Mouse (Mus musculus): ENCODE data around the gene Btbd9.

Btbd9 gene

DNA sequence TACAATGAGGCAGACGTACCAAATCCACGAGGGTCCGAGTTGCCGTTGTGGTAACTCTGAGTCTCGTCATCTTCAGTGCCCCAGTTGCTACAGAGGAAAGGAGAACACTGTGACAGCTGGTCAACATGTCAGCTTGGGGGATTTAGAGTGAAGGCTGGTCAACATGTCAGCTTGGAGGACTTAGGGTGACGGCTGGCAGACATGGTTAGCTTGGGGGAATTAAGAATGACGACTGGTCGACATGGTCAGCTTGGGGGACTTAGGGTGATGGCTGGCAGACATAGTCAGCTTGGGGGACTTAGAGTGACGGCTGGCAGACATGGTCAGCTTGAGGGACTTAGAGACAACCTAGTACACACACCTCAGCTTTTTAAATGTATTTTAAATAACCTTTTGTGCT is 21.5 kb upstream of the Btbd9 start:
- DNase-seq, result no peak

DNA sequence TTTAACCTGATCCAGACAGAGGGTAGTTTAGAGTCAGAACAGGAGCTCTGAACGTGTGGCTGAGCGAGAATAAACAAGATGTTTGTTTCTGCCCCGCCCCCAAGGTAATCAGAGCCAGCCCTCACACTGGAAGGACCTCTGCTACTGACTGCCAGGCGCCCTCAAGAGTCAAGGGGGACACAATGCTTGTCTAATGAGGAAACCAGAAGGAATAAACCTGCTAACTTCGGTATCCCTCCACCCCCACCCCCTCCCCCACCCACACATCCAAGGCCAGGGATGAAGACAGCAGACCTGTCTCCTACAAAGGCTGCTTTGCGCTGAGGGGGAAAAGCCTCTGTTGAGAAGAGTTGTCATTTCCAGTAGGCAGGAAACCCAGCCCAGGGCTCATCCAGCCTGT is 18.6 kb upstream of the Btbd9 start:
- DNase-seq, result no peak

DNA sequence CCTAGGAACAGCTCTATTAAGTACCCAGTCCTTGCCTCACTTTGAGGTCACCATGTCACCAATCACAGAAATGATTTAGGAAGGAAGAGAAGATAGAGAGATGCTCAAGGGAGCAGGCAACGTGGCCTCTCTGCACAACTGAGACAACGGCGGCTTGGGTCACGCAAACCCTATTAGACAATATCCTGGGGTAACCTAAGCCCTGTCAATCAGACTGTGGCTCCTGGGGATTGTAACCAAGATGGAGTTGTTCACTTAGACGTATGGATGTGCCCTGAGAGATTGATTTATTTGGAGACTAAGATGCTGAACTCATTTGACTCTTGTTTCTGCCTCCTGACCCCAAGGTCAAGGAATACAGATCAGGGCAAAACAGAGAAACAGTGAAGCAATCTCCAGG is 18.1 kb upstream of the Btbd9 start:
- DNase-seq, result no peak

DNA sequence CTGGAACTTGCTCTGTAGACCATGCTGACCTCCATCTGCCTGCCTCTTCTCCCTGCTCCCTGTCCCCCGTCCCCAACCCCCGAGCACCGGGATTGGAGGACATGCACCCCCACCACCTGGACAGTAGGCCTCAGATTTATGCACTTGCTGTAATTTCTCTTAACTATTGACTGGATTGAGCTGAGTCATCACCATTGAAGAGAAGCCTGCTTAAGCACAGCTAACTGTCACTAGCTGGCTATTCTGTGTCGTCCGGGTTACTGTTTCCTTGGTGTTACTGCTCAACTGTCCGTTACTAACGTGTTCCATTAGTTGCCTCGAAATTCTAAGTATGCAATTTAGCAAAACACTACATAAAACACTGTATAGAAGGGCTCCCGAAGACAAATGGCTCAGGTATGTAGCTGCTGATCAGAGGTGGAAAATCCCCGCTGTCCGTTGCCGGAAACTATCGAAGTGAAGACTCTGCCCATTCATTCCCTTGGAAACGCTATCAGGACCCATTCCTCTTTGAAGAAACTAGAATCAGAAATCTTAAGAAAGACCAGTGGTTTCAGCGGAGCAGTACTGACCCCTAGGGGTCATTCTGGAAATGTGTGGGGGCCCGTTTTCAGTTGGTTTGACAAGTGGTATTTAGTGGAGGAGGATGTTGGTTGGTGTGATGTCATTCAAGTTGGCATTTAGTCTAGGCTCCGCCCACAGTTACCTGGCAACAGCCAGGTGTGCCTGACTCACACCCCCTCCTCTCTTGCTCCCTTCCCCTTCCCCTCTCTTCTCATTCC is 14.3 kb upstream of the Btbd9 start:
- peak; percentile 50 for DNase-seq

DNA sequence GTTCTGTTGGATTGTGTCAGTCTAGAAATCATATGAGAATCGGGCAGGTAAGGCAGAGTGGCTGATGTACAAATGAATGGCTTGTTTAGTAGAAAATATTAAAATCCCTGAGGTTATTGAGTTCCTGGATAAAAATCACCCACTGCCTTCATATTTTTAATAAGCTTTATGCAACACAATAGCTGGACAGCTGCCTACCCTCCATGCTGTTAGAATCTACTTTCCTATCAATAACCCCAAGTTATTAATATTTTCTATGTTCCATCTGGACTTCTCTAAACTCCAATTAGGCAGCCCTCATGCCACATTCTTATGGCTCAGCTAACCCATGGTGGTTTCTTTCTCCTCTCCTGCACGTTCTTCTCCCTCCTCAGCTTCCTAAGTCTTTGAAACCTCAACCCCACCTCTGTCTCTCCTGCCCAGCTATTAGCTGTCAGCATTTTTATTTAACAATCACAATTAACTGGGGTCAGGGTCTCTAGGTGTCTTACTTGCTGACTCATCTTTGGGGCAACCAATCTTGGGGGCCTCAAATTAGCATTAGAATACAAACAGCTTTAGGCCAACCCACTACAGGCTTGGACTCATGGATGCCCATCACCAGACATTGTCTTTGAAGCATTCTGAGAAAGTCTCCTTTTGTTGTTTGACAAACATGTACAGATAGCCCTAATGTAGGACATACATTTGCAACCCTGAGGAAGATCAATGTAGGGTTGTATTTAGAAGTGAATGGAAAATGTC is 7.1 kb upstream of the Btbd9 start:
- DNase-seq, result no peak

DNA sequence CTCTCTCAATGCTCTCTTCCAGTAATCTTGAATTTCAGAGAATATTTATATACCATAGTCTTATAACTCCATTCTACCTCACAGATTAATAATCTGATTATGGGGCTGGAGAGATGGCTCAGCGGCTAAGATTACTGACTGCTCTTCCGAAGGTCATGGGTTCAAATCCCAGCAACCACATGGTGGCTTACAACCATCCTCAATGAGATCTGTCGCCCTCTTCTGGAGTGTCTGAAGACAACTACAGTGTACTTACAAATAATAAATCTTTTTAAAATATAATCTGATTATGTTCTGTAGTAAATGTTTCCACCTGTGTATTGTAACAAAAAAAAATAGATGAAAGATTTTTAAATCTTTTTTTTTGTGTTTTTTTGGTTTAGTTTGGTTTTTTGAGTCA is 6.0 kb upstream of the Btbd9 start:
- no peak for DNase-seq

DNA sequence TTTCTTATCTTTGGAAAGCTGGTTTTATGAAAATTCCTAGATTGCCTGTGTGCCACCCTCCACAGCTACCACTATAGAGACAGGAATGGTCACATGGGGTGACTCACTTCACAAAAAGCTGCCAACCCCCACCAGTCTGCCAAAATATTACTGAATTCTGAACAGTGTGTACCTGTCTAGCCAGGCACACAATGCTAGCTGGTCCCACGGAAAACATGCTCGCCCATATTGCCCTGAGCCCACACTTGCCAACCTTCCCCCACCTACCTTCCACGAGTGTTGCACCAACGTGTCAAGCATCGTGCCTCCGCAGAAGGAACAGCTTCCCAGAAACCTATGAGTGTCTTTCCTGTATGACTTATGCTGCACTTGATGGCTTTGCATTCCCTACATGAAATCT is 4.9 kb upstream of the Btbd9 start:
- DNase-seq, result no peak

DNA sequence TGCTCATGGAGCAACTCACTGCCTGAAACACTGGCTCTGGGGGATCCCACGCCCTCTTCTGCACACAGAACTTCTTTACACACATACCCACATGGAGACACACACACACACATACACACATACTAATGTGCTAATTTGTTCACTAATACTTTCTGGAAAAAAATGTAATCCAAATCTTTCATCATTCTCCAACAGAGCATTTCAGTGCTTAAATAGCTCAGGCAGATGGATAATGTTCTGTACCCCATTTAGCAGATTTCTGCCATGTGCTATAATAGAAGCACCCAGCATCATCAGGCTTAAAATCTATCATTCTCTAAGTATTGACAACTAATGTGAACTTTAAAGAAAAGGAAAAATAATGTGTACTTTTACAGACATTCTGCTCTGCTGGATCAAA is 4.5 kb upstream of the Btbd9 start:
- no peak for DNase-seq

DNA sequence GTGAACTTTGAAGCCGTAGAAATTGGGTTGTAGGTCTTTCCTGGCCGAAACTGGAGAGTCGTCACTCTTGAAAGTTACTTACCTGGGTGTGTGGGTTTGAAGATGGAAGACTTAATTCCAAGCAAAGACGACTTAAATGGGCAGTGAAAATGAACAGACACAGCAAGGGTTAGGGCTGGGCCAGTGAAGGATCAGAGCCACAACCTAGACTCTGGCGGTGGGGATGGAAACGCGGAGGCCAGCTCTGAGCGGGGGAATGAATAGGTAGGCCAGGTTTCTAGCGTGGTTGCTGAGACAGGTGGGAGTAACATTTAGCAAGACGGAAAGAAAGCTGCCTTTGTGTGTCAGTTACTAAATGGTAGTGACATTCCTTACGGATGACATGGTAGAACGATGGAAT is 658 bp upstream of the Btbd9 start:
- no peak for DNase-seq

DNA sequence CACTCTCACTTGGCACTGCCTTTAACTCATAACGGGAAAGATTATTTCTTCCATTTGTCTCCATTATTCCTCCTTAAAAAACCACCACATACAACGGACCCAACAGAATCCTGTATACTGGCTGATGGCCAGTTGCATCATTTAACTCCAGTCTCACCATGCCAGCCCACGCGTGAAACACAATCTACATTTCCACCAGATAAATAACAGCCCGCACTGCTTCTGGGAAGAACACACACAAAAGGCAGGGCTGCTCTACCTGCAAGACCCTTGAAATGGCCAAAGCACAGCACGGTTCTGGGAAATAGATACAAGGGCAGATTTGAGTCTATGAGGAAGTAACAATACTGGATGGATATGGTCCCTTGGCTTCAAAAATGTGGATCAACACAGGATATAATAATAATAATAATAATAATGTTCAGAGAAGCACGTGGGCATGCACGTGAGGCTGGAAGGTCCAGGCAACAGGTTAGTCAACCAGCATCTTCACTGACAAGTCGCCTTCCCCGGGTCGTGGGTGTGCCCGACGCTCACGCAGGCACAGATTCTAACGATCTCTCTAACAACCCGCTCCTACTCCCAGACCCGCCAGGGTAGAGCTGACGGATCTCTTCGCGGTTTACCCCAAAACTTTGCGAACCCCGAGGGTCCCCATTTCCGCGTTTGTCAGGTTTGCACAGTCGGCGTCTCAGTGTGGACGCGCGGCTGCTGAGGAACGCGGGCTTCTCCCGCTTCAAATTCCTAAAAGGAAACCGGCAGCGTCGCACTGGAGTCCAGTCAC is 975 bp downstream of the Btbd9 start:
- no peak for DNase-seq

DNA sequence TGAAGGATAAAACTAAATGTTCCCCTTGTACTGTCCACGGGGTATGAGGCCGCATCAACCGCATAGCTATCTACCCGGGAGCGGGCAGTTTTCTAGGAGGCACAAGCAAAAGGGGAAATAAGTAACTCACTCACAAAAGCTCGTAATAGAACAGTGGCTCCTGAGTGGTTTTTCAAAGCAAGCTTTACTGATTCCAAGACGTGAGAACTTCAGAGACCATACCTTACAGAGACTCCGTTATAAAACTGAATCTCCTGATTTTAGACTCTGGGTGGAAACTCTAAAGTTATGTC is 1.6 kb downstream of the Btbd9 start:
- no peak for DNase-seq

DNA sequence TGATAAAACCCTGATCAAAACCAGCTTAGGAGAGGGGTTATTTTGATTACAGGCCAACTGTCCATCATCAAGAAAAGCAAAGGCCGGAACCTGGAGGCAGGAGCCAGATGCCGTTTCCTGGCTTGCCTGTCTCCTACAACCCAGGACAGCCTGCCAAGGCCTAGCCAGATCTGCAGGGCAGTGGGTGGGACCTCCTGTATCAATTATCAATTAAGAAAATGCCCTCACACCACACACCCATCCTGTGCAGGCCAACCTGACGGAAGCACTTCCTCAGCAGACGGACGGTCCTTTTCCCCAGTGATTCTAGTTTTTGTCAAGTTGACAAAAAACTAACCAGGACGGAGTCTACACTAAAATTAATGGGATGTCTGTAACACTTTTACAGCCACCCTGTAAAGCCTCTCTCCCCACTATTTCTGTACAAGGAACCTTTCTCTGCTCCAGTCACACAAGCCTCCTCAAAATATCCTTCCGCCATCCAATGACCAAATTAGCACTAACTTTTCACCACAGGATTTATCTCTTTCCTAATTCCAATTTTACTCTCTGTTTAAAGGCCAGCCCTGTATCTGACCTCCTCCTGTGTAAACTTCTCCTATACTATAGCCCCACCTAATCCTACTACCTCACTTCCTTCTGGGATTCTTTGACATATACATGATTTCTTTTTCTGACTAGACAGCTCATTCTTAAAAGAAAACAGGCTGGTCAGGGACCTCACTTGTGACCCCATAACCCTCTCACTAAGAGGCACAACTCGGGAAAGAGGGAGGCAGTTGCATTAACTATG is 2.1 kb downstream of the Btbd9 start:
- no peak for DNase-seq

DNA sequence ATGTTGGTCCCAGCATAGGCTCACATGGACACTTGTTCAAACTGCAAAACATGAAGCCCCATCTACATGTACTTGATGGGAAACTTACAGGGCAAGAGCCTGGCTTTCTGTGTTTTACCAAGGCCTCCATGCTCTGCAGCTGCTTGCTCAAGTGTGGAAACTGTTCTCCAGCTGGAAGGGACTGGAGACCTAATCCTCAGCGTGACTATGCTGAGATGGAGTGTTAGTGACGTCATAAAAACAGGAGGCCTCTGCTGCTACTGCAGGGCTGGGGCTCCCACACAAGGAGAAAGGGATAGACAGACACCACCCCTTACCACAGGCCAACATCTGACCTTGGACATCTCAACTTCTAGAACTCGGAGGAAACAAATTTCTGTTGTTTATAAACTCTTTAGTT is 5.3 kb downstream of the Btbd9 start:
- no peak for DNase-seq

DNA sequence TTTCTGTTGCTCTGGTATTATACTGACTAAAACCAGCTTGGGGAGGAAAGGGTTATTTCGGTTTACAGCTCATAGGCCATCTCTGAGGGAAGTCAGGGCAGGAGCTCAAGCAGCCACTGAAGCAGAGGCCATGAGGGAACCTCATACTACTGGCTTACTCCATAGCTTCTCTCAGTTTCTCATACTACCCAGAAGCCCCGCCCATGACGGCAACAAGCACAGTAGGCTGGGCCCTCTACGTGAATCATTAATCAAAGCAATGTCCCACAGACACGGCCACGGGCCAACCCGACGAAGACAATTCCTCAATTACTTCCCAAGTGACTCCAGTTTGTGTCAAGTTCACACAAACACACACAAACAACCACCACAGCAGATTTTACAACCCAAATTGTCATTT is 6.1 kb downstream of the Btbd9 start:
- DNase-seq, result no peak

DNA sequence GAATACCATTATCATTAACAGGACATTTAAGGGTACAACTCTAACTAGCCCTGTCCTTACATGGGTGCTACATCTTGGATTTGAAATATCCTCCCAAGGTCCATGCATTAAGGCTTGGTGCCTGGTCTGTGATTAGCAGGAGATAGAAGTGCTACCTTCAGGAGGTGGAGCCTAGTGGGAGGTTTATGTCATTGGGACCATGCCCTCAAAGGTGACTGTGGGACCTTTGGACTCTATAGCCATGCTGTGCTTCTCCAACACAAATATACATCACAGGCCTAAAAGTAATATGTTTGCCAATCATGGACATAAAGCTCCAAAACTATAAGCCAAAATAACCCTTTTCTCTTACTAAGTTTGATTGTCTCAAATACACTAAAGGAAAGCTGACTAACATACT is 7.8 kb downstream of the Btbd9 start:
- DNase-seq, result no peak

DNA sequence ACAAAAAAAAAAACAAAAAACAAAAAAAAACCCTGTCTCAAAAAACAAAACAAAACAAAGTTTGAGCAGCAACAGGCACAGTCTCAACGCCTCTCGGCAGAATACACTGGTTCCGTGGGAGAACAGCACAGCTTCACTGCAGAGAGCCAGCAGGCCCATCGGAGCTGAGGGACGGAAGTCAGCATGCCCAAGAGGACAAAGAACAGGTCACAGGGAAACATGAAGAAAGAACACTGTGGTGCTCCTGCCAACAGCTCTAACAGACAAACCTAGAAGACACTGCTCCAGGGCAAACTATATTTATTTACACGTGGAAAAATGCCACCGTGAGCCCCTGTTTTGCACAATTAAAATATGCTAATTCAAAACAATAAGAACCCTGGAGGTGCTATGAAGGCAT is 11.3 kb downstream of the Btbd9 start:
- no peak for DNase-seq

DNA sequence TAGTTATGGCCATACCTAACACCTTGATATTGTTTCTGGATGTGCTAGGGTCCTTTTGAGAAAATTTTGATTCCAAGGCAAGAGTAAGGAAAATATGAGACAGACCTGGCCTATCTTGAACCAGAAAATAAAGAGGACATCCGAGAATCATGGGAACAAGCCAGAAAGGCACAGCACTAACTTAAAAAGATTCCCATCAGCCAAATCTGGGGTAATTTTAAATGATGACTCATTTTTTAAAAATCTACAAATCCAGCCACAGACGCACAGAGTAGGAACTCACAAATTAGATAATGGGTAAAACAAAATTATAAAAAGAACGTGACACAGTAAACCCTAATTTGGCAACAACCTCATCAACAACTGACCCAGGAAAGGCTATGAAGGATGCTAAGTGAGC is 11.9 kb downstream of the Btbd9 start:
- no peak for DNase-seq

DNA sequence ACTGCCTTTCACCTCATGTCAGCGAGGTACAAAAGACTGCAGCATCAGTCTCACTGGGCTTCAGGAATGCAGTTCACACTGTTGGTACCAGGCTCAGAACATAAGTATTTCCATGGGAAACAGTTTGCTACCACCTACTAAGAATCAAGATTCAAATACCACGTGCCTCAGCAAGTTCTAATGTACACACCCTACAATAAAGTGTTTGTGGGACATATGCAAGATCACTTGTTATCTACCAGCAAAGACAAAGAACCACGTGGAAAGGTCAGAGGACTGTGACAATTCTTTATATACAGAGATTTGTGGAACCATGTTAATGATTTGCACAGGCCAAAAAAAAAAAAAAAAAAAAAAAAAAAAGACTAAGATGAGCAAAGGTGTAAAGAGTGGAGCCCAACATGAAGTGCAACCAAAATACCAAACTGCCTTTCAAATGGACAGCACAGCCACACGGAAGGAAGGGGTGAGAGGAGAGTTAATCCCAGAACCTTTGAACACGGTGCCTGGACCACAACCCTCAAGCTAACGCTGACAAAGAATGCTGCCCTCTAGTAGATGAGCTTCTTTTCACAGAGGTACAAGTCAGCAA is 12.7 kb downstream of the Btbd9 start:
- DNase-seq, result no peak

DNA sequence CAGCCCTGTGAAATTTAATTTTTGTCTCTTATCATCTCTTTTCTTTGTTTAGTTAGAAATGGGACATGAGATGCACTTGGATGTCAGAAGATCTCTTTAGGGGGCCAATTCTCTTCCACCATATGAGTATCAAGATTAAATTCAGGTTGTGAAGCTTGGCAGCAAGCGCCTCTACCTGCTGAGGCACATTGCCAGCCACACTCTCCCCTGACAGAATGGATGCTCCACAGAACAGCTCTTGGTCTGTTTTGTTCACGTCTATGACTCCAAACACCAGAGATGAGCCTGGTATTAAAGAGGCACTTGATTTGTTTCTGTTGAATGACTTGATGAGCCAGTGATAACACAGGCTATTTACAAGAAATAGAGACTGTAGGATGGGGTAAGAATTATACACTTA is 13.5 kb downstream of the Btbd9 start:
- DNase-seq, result no peak

DNA sequence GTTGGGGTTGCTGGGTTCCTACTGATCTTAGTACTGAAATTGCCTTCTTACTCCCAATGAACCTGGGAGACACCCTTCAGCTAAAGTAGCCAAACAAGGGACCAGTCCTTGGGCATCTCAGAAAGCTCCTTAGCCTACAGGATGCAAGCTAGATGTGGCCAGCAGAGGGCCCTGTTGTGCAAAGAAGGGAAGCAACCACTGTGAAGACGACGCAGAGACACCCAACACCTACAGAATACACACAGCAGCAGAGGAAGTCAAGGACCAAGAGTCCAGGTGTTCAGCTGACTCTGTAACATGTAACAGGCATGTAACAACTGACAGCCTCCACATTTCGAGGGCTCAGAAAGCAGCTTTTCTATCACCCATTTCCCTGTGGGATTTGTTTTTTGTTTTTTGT is 16.8 kb downstream of the Btbd9 start:
- DNase-seq, result peak; percentile 64

DNA sequence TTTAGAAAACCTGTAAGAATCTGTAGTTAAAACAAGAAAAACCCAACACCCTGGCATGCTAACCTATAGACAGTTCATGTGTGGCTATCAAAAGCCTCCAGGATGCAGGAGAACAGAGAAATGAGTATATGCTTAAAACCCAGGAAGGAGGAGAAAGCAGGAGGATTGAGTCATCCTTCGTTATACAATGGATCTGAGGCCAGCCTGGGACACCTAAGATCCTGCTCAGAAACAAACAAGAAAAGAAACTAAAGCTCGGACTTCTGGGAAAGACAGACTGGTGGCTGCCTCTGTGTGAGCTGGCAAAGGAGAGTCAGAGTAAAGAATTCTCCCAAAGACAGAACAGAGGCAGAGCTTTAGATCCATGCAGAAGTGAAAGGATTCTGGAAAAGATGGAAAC is 17.7 kb downstream of the Btbd9 start:
- no peak for DNase-seq

DNA sequence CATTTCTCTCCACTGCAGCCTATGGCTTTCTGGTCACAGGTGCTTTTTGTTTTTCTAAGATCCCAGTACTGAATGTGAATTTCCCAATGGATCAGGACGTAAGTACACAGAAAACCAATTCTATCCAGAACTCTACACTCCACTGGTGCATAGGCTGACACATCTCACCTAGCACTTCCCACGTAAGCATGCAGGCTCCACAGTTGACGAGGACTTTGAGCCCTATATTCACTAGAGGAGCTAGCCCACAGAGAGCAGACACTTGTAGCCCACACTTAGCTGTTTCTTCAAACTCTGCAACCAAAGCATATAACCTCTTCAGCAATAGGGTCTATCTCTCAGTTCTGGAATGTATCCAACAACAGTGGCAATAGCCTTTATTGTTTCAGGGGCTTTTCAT is 19.8 kb downstream of the Btbd9 start:
- DNase-seq, result no peak
